Mouse (Mus musculus): ENCODE measurements around the gene Sall4. TPM values are rescaled to one million over a fixed set of nuclear protein-coding genes. Genes with fewer than 3 reads are reported as not detected.
"Not testable (repeated sequence)": the region's sequence is repeated elsewhere in the genome, so short reads cannot be mapped to it uniquely, and the experiment has no call there.

Gene Sall4
- total RNA-seq, 2 experiments from 2014 or later: not detected

- ATAC-seq (ENCODE audit: poor library complexity, severe bottlenecking): no peak
These were observed 6.6 kb downstream of the Sall4 start for GRCm38 (mm10) chr2:168761141-168761540.

GRCm38 (mm10) chr2:168744406-168744805 lies 23.3 kb downstream of the Sall4 start:
- not testable (repeated sequence) for ATAC-seq (ENCODE audit: poor library complexity, severe bottlenecking)

- no peak for ATAC-seq (ENCODE audit: poor library complexity, severe bottlenecking)
These were observed 25.1 kb downstream of the Sall4 start for GRCm38 (mm10) chr2:168742649-168743048.

DNA sequence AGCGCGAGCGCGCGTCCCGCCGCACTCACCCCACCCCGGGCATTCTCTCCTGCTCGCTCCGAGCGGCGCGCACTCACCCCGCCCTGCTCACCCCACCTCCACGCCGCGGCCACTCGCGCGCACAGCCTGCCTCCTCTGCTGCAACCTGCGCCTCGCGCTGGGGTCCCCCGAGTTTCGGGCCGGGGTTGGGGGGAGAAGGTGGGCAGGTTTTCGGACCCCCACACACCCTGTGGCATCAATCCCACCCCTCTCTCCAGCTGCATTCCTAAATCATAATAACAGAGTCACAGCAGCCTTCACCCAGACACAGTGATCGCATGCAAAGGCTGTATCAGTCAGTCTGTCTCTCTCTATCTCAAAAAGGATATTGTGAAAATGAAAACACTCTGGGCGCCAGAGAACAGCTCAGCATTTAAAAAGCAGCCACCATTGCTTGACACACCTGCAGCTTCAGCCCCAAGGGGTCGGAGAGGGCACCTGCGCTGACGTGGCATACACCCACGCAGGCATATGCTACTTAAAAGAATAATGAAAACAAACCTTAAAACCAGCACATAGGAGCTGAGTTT lies 25.6 kb downstream of the Sall4 start, which contains the start of gene Atp9a:
Atp9a (minus strand) TSS at position 351 of the 569 bp plus-strand sequence.
- no peak for ATAC-seq (ENCODE audit: poor library complexity, severe bottlenecking)

DNA sequence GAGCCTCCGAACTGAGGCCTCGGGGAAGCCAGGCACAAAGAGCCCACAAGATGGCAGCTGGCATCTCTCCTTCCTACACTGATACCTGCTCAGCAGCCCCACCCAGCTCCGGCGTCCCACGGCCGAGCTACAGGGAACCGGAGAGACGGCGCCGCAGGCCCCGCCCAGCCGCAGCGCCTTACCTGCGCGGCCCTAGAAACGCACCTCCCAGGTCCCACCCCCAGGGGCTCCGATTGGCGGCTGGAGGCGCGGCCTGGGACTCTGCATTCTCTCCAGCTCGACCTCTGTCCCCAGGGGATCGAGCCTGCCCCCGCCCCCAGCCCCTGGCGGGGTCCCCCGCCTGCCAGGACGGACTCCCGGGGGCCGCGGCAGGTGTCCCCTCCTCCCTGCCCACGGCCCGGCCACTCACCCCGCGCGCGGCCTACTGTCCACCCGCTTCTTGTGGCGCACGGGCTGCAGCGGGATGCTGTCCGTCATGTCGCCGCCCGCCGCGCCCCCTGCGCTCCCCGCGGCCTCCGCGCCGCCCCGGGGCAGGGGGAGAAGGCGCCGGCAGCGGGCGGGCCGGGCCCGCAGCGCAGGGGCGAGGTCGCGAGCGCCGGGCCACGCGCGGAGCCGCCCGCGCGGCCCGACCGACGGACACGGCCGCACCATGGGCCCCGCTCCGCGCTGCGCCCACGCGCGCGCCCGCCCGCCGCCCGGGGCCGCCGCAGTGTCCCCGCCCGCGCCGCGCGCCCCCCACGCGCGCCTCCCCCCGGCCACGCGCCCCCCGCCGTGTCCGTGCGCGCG lies 26.3 kb downstream of the Sall4 start:
- no peak for ATAC-seq (ENCODE audit: poor library complexity, severe bottlenecking)

GRCm38 (mm10) chr2:168740496-168740895 lies 27.2 kb downstream of the Sall4 start:
- ATAC-seq (ENCODE audit: poor library complexity, severe bottlenecking): no peak

- no peak for ATAC-seq (ENCODE audit: poor library complexity, severe bottlenecking)
These were observed 28.9 kb downstream of the Sall4 start for GRCm38 (mm10) chr2:168738854-168739253.

DNA sequence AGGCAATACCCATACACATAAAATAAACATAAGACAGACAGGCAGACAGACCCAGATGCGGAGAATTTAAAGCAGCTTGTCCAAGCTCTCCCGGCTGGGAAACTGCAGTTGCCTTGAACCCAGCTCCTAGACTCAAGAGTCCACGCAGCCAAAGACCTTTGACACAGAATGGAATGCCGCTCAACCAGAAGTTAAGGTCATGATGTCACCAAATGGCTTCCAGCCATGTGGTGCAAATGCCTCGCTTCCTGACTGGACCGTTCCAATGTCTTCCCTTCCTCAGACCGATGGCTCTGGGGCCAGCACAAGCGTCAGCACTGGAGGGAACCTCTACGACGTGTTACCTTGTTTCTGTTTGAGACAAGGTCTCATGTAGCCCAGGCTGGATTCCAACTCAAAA lies 29.9 kb downstream of the Sall4 start:
- no peak for ATAC-seq (ENCODE audit: poor library complexity, severe bottlenecking)

- ATAC-seq (ENCODE audit: poor library complexity, severe bottlenecking): no peak
These were observed 33.7 kb downstream of the Sall4 start for GRCm38 (mm10) chr2:168734023-168734422.

- ATAC-seq (ENCODE audit: poor library complexity, severe bottlenecking): no peak
These were observed 36.5 kb downstream of the Sall4 start for GRCm38 (mm10) chr2:168731258-168731657.

DNA sequence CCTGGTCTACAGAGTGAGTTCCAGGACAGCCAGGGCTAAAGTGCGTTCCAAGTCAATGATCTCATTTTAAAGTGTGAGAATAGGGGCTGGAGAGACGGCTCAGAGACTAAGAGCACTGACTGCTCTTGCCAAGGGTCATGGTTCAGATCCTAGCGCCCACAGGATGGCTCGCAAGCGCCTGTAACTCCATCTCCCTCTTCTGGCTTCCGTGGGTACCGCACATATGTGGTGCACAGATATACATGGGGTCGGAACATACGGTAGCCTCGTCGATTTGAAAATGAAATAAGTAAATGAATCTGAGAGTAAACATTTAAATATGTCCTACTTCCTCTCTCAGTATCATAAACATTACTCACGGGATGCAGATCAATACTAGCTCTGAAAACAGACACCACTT lies 38.0 kb downstream of the Sall4 start:
- ATAC-seq (ENCODE audit: poor library complexity, severe bottlenecking): no peak

- no peak for ATAC-seq (ENCODE audit: poor library complexity, severe bottlenecking)
These were observed 39.7 kb downstream of the Sall4 start for GRCm38 (mm10) chr2:168728045-168728444.

GRCm38 (mm10) chr2:168726007-168726406 lies 41.7 kb downstream of the Sall4 start:
- ATAC-seq (ENCODE audit: poor library complexity, severe bottlenecking): no peak

- no peak for ATAC-seq (ENCODE audit: poor library complexity, severe bottlenecking)
These were observed 46.4 kb downstream of the Sall4 start for GRCm38 (mm10) chr2:168721313-168721712.

DNA sequence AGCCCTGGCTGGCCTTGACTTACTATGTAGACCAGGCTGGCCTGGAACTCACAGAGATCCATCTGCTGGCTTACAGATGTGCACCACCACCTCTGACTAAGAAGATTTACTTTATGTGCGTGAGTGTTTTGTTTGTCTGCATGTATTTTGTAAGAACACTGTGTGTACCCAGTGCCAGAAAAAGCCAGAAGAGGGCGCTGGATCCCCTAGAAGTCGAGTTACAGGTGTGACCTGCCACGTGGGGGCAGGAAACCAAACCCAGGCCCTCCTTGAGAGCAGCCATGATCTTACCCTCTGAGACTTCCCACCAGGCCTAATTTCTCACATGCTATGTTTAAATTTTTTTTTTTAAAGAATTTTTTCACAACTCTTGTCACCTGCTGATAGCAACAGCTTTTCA lies 48.0 kb downstream of the Sall4 start:
- ATAC-seq (ENCODE audit: poor library complexity, severe bottlenecking): no peak

- ATAC-seq (ENCODE audit: poor library complexity, severe bottlenecking): no peak
These were observed 49.0 kb downstream of the Sall4 start for GRCm38 (mm10) chr2:168718735-168719134.

DNA sequence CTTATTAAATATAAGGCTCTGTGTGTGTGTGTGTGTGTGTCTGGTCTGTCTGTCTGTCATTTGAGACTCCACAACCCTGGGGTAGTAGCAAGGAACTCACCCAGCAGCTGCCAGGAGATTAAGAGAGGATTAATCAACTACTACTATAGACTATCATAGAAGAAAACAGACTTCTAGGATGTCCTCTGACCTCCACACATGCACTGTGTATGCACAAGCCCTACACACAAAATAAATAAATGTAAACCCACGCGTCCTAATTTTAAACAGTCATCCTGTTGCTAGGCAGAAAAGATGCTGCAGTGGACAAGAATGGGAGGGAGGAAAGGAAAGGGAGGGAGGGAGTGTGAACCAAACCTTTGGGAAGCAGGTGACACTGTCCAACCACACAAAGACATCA lies 49.5 kb downstream of the Sall4 start:
- ATAC-seq (ENCODE audit: poor library complexity, severe bottlenecking): no peak

GRCm38 (mm10) chr2:168712199-168713176 lies 55.3 kb downstream of the Sall4 start:
- ATAC-seq (ENCODE audit: poor library complexity, severe bottlenecking): no peak

- ATAC-seq (ENCODE audit: poor library complexity, severe bottlenecking): no peak
These were observed 56.8 kb downstream of the Sall4 start for GRCm38 (mm10) chr2:168710979-168711378.

DNA sequence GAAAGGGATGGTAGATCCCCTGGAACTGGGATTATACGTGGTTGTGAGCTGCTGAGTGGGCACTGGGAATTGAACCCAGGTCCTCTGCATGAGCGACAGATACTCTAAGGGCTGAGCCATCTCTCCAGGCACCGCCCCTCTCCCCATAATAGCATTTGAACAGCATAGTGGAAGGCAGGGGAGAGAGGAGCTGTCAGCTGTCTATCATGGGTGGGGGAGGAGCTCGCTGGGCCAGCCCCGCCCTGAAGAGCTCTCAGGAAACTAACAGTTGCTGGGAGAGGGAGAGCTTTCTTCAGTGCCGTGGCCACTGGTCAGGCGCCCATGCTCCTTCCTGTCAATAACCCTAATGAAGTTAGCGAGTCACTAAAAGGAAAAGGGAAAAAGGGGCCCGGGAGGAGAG lies 60.0 kb downstream of the Sall4 start:
- ATAC-seq (ENCODE audit: poor library complexity, severe bottlenecking): no peak

DNA sequence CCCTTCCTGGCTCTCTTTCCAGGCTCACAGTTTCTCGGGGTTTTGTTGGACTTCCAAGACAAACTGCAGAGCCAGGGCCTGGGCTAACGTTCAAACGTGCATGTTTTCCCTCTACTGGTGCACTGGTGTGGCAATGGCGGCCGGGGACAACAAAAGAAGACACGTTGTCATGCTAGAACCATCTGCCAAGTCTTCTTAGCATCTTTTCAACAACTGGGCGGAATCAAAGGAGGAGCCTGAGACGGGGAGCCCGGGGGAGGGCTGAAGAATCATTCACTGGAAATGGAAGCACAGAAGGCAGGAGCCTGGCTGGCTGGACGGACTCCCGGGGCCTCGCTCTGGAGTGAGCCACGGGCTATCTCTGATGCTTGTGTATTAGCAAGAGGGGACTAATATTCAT lies 65.5 kb downstream of the Sall4 start:
- ATAC-seq (ENCODE audit: poor library complexity, severe bottlenecking): no peak

All from megakaryocyte, adult 5-6 weeks (primary cell).